Mouse (Mus musculus): ENCODE results near the gene Retsat.
A peak's percentile ranks its signal among the peaks of the same experiment; 100 is the strongest.

Retsat gene

DNA sequence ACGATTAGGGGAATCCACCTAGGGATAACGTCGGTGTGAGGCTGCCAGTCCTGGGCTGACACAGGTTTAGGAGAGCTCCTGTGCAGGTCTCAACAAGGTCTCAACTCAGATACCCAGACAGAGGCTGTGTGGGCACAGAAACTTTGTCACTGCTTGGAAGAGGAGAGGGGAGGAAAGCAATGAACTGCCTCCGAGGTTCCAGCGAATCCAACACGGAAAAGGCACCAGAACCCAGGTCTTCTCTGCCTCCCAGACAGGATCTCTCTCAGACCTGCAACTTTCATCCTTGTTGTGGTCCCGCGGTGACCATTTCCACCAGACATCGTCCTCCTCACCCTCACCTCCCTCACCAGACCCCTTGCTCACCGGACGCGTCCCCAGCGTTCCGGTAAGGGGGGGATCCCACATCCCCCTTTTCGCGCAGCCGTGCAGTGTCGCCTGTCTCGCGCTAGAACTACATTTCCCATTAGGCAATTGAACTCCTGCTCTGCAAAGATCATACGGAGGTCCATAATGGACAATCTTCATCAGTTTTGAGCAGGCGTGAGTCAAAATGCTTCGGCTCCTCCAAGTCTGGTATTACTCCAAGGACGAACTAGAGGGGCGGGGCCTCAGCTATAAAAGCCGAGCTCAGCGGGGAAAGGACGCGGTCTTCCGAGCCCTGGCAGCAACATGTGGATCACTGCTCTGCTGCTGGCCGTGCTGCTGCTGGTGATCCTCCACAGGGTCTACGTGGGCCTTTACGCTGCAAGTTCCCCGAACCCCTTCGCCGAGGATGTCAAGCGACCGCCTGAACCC is at the start of gene Retsat, which contains the start of gene Elmod3:
Gene Retsat (plus strand): TSS at position 520 of the 798 bp plus-strand sequence.
Gene Elmod3 (minus strand): TSS at position 458 of the 798 bp plus-strand sequence.
- peak; percentile 94 for DNase-seq (ENCODE audit: low read depth)

DNA sequence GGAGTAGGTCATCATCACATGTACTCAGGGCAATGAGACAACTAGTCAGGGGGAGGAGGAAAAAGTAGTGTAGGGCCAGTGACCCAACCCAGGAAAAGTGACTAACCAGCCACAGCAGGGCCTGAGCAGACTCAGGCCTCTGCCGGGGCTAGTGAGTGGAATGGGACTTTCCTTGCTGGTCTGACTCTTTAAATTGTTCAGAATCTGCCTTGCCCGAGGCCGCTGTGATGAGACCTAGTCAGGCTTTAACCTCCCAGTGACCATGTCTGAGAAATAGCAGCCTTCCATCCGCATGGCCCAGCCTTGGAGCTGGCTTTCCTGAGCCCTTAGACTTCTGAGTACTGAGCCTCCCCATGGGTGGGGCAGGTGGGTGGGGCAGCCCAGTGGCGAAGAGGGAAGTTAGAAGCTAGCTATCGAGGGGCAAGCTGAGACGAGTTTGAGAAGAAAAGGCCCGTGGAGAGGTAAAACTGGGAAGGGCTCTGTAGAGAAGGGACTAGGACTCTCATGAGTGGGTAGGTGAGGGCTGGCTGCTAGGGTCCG is 49.2 kb upstream of the Retsat start:
- peak; percentile 64 for DNase-seq (ENCODE audit: low read depth)

DNA sequence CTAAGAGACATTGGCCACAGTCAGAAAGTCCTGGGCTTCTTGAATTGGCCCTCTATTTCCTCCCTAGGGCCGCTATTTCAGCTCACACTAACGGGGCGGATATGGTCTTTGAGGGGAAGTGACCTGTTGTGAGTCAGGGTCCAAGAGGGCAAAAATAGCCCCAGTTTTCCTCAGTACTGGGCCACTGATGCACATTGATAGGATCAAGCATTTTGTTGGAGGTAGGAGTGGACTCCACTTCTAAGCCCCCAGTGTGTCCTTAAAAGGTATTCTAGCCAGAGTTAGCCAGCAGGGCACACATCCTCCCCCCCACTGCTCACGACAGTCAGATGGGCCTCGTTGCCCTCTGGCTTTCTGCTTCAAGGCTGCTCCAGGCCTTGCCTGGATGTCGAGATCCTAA is 48.2 kb upstream of the Retsat start:
- no peak for DNase-seq (ENCODE audit: low read depth)

DNA sequence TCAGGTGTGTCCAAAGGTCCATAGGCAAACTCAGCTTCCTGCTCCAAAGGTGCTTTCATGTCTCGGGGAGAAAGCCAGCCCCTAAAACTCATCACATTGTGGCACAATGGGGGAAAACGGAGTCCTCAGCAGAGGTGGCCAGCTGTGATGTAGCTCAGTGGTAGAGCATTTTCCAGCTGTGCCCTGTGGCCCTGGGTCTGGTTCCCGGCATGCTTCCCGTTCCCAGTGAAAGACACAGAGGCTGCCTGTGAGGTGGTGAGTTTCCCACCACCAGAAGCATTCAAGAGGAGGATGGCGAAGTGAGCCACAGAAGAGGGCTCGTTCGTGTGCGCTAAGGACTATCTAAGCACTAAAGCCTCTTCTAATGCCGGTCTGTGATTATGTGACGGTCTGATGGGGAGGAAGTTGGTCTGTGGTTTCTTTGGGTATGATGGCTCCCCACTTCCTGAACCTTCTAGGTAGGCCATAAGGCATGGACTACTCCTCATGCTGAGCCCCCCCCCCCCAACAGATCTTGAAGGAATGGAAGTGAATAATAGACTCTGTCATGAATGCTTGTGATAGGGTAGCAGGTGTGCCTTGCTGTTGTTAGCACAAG is 47.7 kb upstream of the Retsat start:
- DNase-seq (ENCODE audit: low read depth) = peak; percentile 79

- DNase-seq (ENCODE audit: low read depth) = peak; percentile 90
Measured at GRCm38 (mm10) chr6:72552171-72553078, 45.9 kb upstream of the Retsat start.

GRCm38 (mm10) chr6:72553079-72553412 is 45.2 kb upstream of the Retsat start:
- DNase-seq (ENCODE audit: low read depth) = no peak

DNA sequence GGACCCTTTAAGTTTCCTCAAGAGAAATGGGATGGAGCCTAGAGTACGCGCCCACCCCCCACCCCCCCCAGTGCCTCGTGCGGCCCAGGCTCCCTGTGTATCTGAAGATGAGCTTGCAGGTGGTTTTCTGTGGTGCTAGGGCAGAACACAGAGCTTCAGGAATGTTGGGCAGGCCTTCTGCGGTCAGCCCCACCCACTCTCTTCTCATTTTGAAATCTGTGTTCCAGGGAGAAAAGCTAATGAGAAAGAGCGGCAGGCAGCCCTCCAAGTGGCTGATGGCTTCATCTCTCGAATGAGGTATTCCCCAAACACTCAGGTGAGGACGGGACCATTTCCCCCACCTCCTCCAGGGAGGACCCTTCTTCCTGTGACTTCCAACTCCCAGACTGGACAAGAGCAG is 37.5 kb upstream of the Retsat start:
- DNase-seq (ENCODE audit: low read depth) = no peak

- no peak for DNase-seq (ENCODE audit: low read depth)
Measured at GRCm38 (mm10) chr6:72562486-72562885, 35.8 kb upstream of the Retsat start.

GRCm38 (mm10) chr6:72562894-72563293 is 35.4 kb upstream of the Retsat start:
- DNase-seq (ENCODE audit: low read depth) = no peak

DNA sequence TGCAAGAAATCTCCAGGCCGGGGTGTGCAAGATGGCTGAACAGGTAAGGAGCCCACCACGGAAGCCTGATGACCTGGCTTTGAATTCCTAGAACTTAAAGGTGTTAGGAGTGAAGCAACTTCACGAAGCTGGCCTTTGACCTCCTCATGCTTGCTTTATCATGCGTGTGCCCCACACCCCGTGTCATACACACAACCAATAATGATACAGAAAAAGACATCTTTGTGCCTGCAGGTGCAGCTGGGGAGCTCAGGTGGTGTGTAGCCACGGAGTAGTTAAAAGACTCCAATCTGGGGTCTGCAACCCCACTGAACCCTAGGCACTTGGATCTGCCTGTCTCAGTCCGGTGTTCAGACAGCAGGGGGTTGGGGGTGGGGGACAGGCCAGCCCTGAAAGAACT is 32.8 kb upstream of the Retsat start:
- DNase-seq (ENCODE audit: low read depth) = no peak

DNA sequence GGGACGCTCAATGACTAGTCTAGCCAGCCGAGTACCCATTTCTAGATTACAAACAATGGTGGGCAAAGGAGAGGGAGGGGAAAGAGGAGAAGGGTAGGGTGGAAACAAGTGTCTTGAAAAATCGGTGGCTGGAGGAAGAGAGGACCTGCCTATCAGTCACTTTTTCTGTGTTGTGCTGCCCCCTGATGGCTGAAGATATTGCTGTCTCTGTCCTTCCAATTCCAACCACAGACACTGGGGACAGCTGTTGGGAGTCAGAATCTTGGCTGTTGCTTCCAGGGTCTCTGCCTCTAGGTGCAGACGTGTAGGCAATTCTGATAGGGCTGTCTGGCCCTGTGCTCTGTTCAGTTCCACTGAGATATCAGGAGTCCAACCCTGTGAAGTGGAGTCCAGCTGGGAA is 32.2 kb upstream of the Retsat start:
- peak; percentile 94 for DNase-seq (ENCODE audit: low read depth)

DNA sequence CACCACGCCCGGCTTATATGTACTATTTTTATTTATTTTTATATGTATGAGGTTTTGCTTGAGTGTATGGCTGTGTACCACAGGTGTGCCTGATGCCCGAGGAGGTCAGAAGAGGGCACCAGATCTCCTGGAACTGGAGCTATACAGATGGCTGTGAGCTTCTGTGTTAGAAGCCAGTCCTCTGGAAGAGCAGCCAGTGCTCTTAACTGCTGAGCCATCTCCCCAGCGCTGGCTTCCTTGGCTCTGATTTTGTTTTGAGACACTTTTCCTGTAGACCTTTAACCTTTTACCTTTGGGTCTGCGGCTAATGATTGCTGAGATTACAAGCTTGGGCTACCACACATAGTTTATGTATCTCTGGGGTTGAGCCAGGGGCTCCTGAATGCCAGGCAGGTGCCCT is 30.8 kb upstream of the Retsat start:
- DNase-seq (ENCODE audit: low read depth) = no peak

DNA sequence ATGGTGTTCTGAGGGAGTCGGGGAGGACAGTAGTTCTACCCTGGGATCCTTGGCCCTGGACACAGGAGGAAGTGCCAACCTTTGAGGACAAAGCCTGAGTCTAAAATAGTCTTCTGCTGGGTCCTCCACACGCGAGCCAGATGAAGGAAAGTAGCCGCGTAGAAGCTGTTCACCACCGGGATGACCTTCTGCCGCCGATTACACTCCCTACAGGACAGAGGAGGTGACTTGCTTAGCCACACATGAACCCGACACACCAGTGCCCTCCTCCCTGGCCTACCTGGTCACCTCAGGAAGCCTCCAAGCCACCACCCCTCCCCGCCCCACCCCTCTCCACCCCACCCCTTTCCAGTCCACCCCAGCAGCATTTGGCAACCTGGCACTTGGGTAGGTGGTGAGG is 29.5 kb upstream of the Retsat start:
- DNase-seq (ENCODE audit: low read depth) = no peak

DNA sequence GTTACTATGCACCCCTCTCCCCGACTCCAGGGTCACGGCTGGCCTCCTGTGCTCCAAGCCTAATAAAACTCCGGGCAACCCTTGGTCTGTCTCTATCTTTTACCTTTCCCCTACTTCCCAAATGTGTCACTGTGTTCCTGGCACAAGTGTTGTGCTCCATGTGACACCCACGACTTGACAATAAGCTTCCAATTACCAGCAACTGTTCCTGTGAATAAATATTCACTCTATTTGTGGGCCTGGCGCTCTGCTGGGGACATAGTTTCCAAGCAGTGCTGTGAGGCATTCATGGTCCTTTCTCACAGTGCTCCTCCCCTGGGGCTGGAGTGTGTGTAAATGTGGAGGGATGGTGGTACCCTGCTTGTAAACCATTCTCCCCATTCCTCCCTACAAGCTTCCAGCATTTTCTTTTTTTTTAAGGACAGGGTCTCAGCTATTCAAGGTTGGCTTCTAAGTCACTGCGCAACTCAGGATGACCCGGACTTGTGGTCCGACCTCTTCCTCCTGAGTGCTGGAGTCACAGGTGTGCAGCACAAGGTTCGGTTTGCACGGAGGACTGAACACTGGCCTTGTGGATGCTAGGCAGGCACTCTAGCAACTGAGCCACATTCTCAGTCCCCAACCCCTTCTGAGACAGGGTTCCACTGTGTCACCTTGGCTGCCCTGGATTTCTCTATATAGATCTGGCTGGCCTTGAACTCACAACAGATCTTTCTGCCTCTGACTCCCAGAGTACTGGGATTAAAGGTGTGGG is 27.5 kb upstream of the Retsat start:
- no peak for DNase-seq (ENCODE audit: low read depth)

DNA sequence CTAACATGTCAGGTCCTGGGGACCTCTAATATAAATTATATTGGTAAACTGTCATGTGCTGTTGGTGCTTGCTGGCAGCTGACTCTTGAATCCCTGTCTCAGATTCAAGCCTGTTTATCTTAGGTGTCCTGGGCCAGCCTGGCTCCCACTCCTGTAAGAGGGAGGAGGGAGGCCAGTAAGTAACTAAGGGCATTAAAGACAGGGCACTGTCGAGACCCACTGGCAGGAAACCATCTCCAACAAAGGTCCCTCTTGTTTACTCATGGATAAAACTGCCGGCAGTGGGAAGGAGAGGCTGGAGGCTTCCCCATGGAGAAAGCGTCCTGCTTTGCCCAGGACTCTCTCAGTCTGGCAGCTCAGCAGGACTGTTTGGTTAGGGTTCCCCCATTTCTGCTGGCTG is 26.4 kb upstream of the Retsat start:
- DNase-seq (ENCODE audit: low read depth) = no peak

DNA sequence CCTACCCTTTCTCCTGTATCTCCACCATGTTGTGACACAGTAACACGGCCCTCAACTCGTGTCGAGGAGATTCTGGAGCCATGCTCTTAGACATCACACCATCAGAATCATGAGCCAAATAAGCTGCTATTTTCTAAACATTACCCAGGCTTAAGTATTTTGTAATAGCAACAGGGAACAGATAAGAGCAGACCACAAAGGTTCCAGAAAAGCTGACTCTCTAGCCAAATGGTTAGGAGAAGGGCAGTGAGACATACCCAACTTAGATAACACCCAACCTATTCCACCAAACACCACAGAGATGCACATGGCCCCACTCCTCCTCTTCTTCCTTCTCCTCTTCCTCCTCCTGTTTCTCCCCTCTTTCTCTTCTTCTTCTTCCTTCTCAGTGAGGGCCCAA is 22.2 kb upstream of the Retsat start:
- DNase-seq (ENCODE audit: low read depth) = no peak

DNA sequence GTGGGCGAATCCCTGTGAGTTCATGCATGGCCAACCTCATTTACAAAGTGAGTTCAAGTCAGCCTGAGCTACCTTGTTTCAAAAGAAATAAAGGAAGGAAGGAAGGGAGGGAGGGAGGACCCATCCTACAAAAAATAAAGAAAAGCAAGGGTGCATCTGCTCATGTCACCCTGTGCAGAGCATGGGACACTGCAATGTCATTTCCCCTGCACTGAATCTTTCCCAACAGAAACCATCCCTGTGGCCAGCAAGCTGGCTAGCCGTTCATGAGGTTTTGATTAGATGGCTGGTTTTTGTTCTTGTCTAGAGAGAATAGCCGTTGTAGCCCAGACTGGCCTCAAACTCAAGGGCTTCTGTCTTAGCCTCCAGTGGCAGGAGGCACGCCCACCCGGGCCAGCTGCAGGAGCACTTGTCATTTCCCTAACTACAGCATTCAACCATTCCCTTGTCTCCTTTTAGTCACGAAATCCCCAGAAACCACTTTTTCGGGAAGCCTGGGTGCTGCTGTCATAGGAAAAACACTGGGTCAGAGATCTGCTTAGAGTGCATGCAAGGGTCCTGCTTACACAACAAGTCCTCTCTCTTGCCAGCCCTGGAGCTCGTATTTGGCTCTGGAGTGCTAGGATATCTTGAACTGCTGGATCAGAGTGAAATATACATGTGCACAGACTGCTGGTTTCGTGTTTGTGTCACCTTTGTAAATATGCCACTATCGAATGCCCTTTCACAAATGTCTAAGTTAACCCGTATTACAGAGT is 16.5 kb upstream of the Retsat start:
- DNase-seq (ENCODE audit: low read depth) = no peak

- DNase-seq (ENCODE audit: low read depth) = no peak
Measured at GRCm38 (mm10) chr6:72583211-72583839, 14.9 kb upstream of the Retsat start.

DNA sequence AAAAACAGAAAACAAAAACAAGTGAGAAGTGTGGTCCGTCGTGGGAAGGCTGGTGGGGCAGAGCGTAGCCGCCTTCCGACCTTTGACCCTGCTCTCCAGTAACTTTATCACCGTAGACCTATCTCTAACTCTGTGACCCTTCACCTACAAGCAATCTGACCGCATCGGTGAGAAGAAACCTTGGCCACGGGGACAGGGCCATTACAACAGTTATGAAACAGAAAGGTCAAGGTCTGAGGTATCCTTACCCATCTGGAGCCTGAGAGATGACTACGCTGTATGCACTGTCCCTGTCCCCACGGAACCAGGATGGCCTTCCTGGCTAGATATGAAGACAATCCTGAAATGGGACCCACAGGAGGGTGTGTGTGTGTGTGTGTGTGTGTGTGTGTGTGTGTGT is 14.1 kb upstream of the Retsat start:
- DNase-seq (ENCODE audit: low read depth) = no peak

- DNase-seq (ENCODE audit: low read depth) = no peak
Measured at GRCm38 (mm10) chr6:72586701-72587100, 11.6 kb upstream of the Retsat start.

DNA sequence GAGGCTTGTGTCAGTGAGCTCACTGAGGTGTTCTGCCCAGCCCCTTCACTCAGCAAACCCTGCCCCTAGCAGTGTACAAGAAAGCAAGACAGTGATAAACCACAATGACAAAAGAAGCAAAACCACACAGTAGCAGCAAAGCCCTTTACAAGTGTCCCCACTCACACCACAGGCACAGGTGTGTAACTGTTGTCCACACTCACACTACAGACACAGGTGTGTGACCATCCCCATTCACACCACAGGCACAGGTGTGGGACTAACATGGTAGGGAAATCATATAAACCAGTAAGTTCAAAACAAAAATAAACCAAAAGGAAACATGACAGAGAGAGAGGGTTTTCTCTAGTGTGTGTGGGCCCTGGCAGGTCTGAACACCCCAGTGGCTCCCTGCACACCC is 10.0 kb upstream of the Retsat start:
- DNase-seq (ENCODE audit: low read depth) = no peak

Data from induced T-regulatory cell, adult 2 months (primary cell).